Mouse (Mus musculus) spleen, postnatal 10 days (tissue): ENCODE measurements around the gene Eif2ak4.

Experiments
- DNase-seq, 2 experiments: peaks; one replicate each; pipeline ENCODE4 v3.0.0; 2021 to 2022; ENCODE audit warnings: low spot score in 2 of 2

Eif2ak4 gene

GRCm38 (mm10) chr2:118388341-118389335, at the start of gene Eif2ak4:
TSS of gene Eif2ak4 (plus strand) at chr2:118388618.
- DNase-seq = peak; percentile 96 to 100

GRCm38 (mm10) chr2:118341295-118341694, 47.1 kb upstream of the Eif2ak4 start:
- no peak for DNase-seq

- no peak for DNase-seq
These were observed 44.5 kb upstream of the Eif2ak4 start for GRCm38 (mm10) chr2:118343897-118344296.

GRCm38 (mm10) chr2:118345535-118345934, 42.9 kb upstream of the Eif2ak4 start:
- DNase-seq = no peak

DNA sequence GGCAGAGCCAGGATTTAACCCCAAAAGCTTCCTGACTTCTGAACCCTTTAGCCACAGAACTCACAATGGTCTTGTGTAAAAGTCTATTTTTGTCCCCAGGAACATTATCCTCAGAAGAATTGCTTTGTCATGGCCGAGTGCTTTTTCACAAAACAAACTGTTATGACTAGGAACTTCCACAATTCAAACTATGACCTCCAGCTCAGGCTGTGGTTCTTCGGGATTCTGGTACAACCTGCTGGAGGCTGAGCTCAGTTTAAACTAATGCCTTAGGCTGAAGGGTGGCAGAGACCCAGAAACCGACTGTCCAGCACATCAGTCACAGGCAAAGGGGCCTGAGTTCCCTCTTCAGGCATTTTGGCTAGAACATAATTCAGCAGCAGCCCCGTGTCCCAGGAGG, 34.9 kb upstream of the Eif2ak4 start:
- DNase-seq = no peak

GRCm38 (mm10) chr2:118353916-118354403, 34.5 kb upstream of the Eif2ak4 start:
- no peak for DNase-seq

GRCm38 (mm10) chr2:118355138-118355719, 33.2 kb upstream of the Eif2ak4 start:
- DNase-seq = no peak

GRCm38 (mm10) chr2:118371841-118372240, 16.6 kb upstream of the Eif2ak4 start:
- no peak for DNase-seq

DNA sequence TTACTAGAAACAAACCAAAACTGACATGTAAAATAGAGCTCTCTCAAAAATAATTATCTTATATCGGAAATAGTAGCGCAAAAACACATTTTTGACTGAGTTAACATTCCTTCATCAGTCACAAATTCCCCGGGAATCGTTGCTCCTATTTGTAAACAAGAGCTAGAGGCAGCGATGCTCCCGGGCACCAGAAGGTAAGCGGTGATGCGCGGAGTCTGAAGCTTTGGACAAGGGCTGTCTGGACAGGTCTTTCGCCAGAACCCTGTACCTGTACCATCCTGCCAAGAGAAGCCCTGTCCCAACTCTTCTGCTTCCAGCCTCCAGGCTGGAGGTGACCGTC, 15.9 kb upstream of the Eif2ak4 start:
- DNase-seq = no peak

DNA sequence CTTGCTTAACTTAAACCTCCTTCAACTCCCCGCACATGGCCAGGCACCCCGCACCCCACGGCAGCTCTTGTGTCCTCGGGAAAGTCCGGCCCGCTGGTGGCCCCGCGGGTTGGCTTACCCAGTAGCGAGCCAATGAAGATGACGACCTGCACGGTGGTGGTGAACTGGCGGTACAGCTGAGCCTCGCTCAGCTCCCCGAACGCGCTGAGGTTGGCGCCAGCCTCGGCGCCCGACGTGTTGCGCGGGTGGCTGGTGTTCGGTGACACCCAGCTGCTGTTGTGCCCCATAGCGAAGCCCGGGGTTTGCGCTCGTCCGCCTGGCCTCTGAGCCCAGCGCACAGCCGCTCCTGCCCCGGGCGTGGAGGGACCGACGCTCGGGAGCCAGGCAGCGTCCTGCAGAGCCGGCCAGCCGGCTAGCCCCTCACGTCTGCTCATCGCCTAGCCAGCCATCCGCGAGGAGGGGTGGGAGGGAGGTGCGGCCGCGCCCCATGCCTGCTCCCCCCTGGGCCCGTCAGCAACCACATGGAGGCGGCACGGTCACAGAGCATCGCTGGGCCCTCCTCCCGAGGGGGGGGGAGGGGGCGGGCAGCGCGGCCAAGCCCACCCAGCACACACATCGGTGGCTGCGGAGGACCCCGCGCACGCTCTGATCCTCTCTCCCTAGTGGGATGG, 15.4 kb upstream of the Eif2ak4 start, which contains the start of gene Gpr176:
Gpr176 (minus strand) TSS at position 519 of the 671 bp plus-strand sequence.
- DNase-seq = peak; percentile 8 to 39

- DNase-seq = peak; percentile 45 to 85
These were observed 14.7 kb upstream of the Eif2ak4 start for GRCm38 (mm10) chr2:118373572-118374279.

DNA sequence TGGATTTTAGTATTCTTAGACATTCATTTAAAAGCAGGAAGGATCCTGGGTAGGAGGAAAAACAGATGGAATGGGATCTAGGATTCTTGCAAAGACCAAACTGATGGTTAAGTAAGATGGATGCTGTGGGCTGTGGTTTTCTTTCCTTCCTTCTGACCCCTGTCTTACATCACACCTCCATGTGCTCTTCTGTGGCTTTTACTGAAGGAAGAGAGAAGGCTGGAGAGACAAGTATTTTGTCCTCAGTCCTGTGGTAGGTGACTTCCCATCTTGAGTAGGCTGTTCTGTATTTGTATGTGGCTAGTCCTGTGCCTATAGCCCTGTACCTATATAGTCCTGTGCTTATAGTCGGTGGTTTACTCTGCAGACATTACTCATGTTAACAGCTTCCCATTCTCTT, 12.9 kb upstream of the Eif2ak4 start:
- no peak for DNase-seq

DNA sequence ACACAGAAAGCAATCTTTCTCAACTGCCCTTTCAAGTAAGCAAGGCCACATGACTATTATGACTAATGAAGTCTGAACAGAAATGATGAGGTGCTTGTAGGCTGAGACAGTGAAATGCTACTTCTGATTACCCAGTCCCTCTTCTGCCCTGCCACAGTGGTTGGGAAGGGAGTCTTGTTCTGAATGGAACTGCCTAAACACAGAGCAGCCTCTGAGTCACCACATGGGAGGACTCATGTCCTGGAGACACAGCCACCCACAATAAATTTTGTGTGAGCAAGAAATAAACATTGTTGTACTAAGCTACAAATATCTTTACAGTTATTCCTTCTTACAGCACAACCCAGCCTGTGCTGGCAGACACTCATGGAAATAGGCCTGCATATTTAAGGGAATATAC, 12.5 kb upstream of the Eif2ak4 start:
- DNase-seq = no peak

GRCm38 (mm10) chr2:118379756-118380155, 8.7 kb upstream of the Eif2ak4 start:
- no peak for DNase-seq

DNA sequence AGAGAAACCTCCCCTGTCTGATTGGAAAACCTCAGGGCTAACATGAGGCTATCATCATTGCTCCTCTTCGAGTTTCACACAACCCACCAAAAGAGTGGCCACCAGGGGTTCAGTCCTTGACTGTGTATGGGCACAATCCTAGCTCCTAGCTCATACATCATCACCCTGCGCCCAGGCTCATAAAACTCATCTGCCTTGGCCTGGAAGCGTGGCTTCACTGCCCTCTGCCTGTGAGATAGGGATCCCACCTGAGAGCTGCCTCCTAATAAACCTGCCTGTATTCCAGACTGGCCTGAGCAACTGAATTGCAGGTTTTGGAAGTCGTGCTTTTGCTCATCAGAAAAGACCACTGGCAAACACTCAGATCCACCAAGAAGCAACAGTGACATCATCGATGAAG, 5.0 kb upstream of the Eif2ak4 start:
- DNase-seq = no peak

GRCm38 (mm10) chr2:118389569-118389968, 1.2 kb downstream of the Eif2ak4 start:
- DNase-seq = no peak

GRCm38 (mm10) chr2:118390072-118390471, 1.7 kb downstream of the Eif2ak4 start:
- DNase-seq = no peak

DNA sequence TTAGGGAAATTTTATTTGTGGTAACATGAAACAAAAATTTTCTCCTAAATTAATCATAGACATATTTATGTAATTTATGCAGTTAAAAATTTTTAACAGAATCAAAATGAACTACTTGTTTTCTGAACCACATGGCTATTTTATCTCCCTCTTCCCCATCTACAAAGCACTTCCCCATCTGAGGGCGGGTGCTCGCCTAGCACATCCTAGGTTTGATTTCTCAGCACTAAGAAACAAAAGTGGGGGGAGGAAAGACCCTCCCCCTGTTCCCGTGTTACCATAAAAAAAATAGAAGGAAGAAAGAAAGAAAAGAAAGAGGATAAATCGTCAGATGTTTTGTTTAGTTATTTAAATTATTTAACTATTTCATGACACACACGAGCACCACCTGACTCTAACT, 2.8 kb downstream of the Eif2ak4 start:
- DNase-seq = no peak

DNA sequence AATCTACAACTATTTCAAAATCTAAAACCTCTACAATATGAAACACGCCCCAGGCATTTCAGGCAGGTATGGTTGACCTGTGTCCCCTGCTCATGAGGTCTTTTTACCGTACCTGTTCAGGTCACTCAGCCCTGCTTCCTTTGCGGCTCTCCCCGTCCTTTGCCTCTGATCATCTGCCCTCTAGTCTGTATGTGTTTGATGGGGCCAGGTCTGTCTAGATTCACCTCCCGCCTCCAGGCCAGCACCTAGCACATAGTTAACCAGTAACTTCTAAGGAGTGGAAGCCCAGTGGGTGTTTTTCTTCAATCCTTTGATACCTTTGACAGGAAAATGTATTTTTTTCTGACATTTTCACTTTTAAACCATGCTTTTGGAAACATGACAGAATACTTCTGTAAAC, 11.3 kb downstream of the Eif2ak4 start:
- DNase-seq = no peak

DNA sequence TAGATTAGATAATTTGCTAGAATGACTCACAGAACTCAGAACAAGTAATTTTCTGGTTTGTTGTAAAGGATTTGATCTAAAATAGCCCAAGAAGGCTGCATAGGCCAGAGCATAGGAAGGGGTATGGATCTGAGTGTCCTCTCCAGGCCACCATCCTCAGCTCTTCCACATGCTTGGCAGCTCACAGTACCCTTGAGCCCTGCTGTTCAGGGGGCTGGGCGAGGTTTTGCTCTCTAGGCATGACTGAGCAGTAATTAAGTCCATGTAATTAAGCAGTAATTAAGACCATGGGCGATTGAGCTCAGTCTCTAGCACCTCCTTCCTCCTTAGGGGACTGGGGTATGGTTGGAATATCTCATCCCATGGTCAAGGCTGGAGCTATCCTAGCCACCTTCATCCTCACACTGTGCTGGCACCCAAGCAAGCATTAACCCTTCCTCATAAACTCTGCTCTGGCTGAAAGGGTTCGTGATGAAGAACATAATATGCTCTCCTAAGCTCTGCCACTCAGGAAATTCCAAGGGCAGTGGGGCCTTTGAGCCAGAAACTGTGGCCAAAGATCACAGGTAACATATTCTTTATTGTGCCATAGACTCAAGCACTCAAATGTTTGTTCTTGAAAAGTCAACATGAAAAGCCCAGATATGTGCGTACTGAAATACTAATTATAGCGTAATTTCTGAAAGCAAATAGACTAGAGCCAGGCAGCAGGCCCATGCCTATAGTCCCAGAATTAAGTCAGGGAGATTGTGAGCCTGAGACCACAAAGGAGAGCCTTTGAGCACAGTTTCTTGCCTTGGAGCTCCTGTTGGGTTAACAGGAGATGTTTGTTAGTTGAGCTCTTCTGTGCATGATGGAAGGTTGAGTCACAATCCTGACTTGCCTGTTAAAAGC, 13.7 kb downstream of the Eif2ak4 start:
- DNase-seq = no peak

DNA sequence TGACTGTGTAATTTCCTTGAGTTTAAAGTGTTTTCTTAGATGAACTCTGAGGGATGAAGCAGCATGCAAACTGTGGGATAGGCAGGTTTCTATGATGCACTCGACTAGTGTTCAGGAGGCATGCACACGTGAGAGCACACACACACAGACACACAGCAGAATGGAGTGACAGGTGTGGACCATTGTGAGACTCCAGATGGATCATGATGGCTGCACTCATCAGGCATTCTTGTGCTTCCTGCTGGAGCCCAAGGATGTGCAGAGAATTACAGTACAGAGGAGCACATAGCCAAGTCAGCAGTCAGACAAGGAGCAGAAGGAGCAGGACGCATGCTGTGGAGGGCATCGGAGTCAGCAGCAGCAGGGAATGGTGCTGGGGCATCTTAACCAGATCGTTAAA, 15.9 kb downstream of the Eif2ak4 start:
- DNase-seq = no peak
